ENCODE assay signal across 8 mouse cellular contexts in genomic region chr9:56635498-56636121, GRCm38 (mm10).
DNase-seq lines count a peak whose midpoint lies in the region; ATAC-seq and TF ChIP-seq lines count a peak whose summit lies in the region.

No protein-coding gene starts in this region.

- peak overlapping the region; percentile 30 for H3K4me3 ChIP-seq in testis, adult 2 months (ENCODE audit: control insufficient read depth, low read depth, low read length)
- H3K4me3 ChIP-seq in intestine, postnatal 0 days (ENCODE audit: low read depth, low read length) = peak overlapping the region; percentile 62
- H3K4me3 ChIP-seq in limb, embryonic 13.5 days = peak overlapping the region; percentile 71
- peak overlapping the region; percentile 77 for H3K4me3 ChIP-seq in neural tube, embryonic 12.5 days

- intact Hi-C loops in gastrocnemius, postnatal 14 days (cut with DNase I; ENCODE audit: low total_unique reads) = loop anchor here (1.0 kb wide), 1 partner anchor 161 kb away; the partner anchor contains the start of gene Lingo1

- peaks cover 7% of the 10 kb centered on the region for H3K4me1 ChIP-seq in testis, adult 2 months (ENCODE audit: control insufficient read depth, insufficient read depth, low read length)
- H3K4me1 ChIP-seq in intestine, postnatal 0 days (replicated peaks; ENCODE audit: control insufficient read depth, insufficient read depth, low read length) = no peaks in the 10 kb centered on the region
- peaks cover 29% of the 10 kb centered on the region for H3K4me1 ChIP-seq in limb, embryonic 13.5 days
- peaks cover 27% of the 10 kb centered on the region for H3K4me1 ChIP-seq in neural tube, embryonic 12.5 days

- 0 out of 2 replicates have a peak, but pooled peaks have one; percentile 11 for TF ChIP-seq CTCF in testis, adult 2 months (IDR thresholded peaks at IDR 0.05; ENCODE audit: control insufficient read depth, insufficient read depth, insufficient replicate concordance, low read depth, low read length)
- TF ChIP-seq CTCF in intestine, postnatal 0 days (IDR thresholded peaks at IDR 0.05; ENCODE audit: low read depth) = no peak

- H3K27me3 ChIP-seq in testis, adult 2 months (ENCODE audit: control insufficient read depth, insufficient read depth, low read length) = no peaks in the 10 kb centered on the region; the same call in 1 of the 2 replicates
- H3K27me3 ChIP-seq in intestine, postnatal 0 days (replicated peaks; ENCODE audit: control insufficient read depth, insufficient read depth, low read length) = peaks cover 51% of the 10 kb centered on the region
- peaks cover 84% of the 10 kb centered on the region for H3K27me3 ChIP-seq in limb, embryonic 13.5 days
- H3K27me3 ChIP-seq in neural tube, embryonic 12.5 days (replicated peaks) = peaks cover 33% of the 10 kb centered on the region

- DNase-seq in testis, postnatal 14 days (ENCODE audit: low spot score) = no peak
- DNase-seq in cerebellum, postnatal 25 days = peak; percentile 83 to 89
- DNase-seq in gastrocnemius, postnatal 14 days = peak; percentile 58
- DNase-seq in spleen, postnatal 36 days (ENCODE audit: low spot score in 2 of 2) = no peak

- ATAC-seq in intestine, postnatal 0 days = peak; percentile 20; the same call in 1 of the 2 replicates
- ATAC-seq in limb, embryonic 13.5 days (ENCODE audit: low FRiP score, low read depth) = peak; percentile 66
- peak; percentile 78 for ATAC-seq in neural tube, embryonic 12.5 days (ENCODE audit: low FRiP score, low read depth)

- peak overlapping the region; percentile 45 for H3K9ac ChIP-seq in intestine, postnatal 0 days (ENCODE audit: low read depth, low read length)
- peak overlapping the region; percentile 79 for H3K9ac ChIP-seq in limb, embryonic 13.5 days
- H3K9ac ChIP-seq in neural tube, embryonic 12.5 days = peak overlapping the region; percentile 91

- no peak for TF ChIP-seq POLR2A in testis, adult 2 months (IDR thresholded peaks at IDR 0.05; ENCODE audit: control insufficient read depth, low read depth, low read length)

- peak overlapping the region; percentile 98 for H3K4me2 ChIP-seq in intestine, postnatal 0 days (replicated peaks; ENCODE audit: low read depth)
- H3K4me2 ChIP-seq in limb, embryonic 13.5 days (replicated peaks) = peak overlapping the region; percentile 99
- peak overlapping the region; percentile 95 for H3K4me2 ChIP-seq in neural tube, embryonic 12.5 days (replicated peaks)

- under 1% methylated on average over 60 of the region's 68 CpGs for WGBS in intestine, postnatal 0 days
- under 1% methylated on average over 58 of the region's 68 CpGs for WGBS in limb, embryonic 13.5 days
- under 1% methylated on average over 63 of the region's 68 CpGs for WGBS in neural tube, embryonic 12.5 days

- H3K9me3 ChIP-seq in intestine, postnatal 0 days (ENCODE audit: control insufficient read depth) = no peaks in the 10 kb centered on the region
- H3K9me3 ChIP-seq in limb, embryonic 13.5 days = no peaks in the 10 kb centered on the region
- no peaks in the 10 kb centered on the region for H3K9me3 ChIP-seq in neural tube, embryonic 12.5 days

- no peak overlapping the region for H3K27ac ChIP-seq in testis, adult 2 months (ENCODE audit: control insufficient read depth, insufficient read depth, low read depth, low read length)
- no peak overlapping the region for H3K27ac ChIP-seq in intestine, postnatal 0 days (ENCODE audit: low read depth, low read length)
- peak overlapping the region; percentile 33; the same call in 1 of the 2 replicates for H3K27ac ChIP-seq in limb, embryonic 13.5 days
- peak overlapping the region; percentile 80 for H3K27ac ChIP-seq in neural tube, embryonic 12.5 days

- H3K36me3 ChIP-seq in testis, adult 2 months (ENCODE audit: control insufficient read depth, insufficient read depth, low read length) = no peaks in the 10 kb centered on the region
- H3K36me3 ChIP-seq in intestine, postnatal 0 days (ENCODE audit: control insufficient read depth, insufficient read depth) = no peaks in the 10 kb centered on the region
- H3K36me3 ChIP-seq in limb, embryonic 13.5 days = no peaks in the 10 kb centered on the region
- H3K36me3 ChIP-seq in neural tube, embryonic 12.5 days = no peaks in the 10 kb centered on the region

Comparison
In these comparisons a context has a peak if more than half of its experiments do, and no peak if none do; other contexts are left out.
1. H3K27ac ChIP-seq: peak in limb, embryonic 13.5 days (single experiment) and neural tube, embryonic 12.5 days (single experiment); none in testis, adult 2 months (single experiment) and intestine, postnatal 0 days (single experiment).
2. DNase-seq: peak in cerebellum, postnatal 25 days (2 of 2) and gastrocnemius, postnatal 14 days (single experiment); none in testis, postnatal 14 days (single experiment) and spleen, postnatal 36 days (0 of 2).
3. ATAC-seq: peak in every context shown above with its lines; median percentile 78 in neural tube, embryonic 12.5 days; 66 in limb, embryonic 13.5 days; 20 in intestine, postnatal 0 days.
4. Peak in every context shown above with its lines, with median percentiles within 50 percentile points of each other: H3K4me3 ChIP-seq, H3K4me2 ChIP-seq and H3K9ac ChIP-seq.